In the genomic region with DNA sequence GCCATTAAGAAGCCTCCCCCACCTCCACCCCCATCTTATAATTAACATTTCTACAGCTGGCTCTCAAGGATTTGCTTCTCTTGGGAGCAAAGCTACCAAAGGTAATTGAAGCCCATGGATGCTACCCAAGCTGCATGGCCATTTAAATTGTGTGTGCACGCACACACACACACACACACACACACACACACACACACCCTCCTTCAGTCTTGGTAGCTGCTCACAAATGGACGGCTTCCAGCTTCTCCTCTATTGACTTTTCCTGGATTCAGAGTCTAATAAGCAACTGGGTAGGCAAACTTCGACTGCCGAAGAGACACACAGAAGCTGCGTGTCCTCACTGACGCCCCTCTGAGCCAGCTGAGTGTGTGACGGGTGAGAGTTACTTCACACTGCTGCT, we compare ENCODE assay signal across 12 mouse cellular contexts.
"Had no signal": no experiment of that assay in that cellular context is flagged by ENCODE, and none has a peak within 500 bp of the region (broad histone marks: within the 10 kb centered on the region; RNA-seq: fewer than 3 reads in every experiment).

No protein-coding gene starts in this region.

- DNase-seq: kidney, adult 11 months; kidney, adult 9 months; kidney, postnatal 36 days; left cerebral cortex, postnatal 4 days; lung, adult 18-20 months; retina, postnatal 1 day; thymus, adult 2 months; thymus, postnatal 25 days had no signal

- H3K4me2 ChIP-seq: limb, embryonic 13.5 days; stomach, embryonic 15.5 days had no signal

- H3K9ac ChIP-seq: limb, embryonic 13.5 days; liver, embryonic 14.5 days; stomach, embryonic 15.5 days had no signal

- H3K27ac ChIP-seq: kidney, postnatal 0 days; limb, embryonic 13.5 days; liver, embryonic 14.5 days; stomach, embryonic 15.5 days had no signal

- H3K27me3 ChIP-seq: limb, embryonic 13.5 days; stomach, embryonic 15.5 days had no signal

- H3K4me1 ChIP-seq: limb, embryonic 13.5 days; stomach, embryonic 15.5 days had no signal

- H3K4me3 ChIP-seq: limb, embryonic 13.5 days; stomach, embryonic 15.5 days had no signal

- H3K36me3 ChIP-seq: limb, embryonic 13.5 days; stomach, embryonic 15.5 days had no signal

- H3K9me3 ChIP-seq: limb, embryonic 13.5 days; stomach, embryonic 15.5 days had no signal
